Mouse (Mus musculus) lung, embryonic 16.5 days (tissue): ENCODE measurements around the gene Gm13288. TPM values are rescaled to one million over a fixed set of nuclear protein-coding genes. Genes with fewer than 3 reads are reported as not detected.
"Not testable (repeated sequence)": the region's sequence is repeated elsewhere in the genome, so short reads cannot be mapped to it uniquely, and the experiment has no call there.

Experiments used
- ATAC-seq: fragments of 200-750 bp; cut with Nextera tagmentation; 2 replicates; pipeline ENCODE4 v1.8.0; 2017; ENCODE audit warnings: low read depth, mild to moderate bottlenecking, moderate library complexity
- H3K27ac ChIP-seq: fragments of 300-500 bp; sonication (generic); 2 replicates; pipeline ENCODE4 v1.5.1; 2014; ENCODE audit warnings: mild to moderate bottlenecking, control low read depth, low read length
- H3K27me3 ChIP-seq: fragments of 300-500 bp; sonication (generic); 2 replicates; pipeline ENCODE4 v1.6.1; 2014; ENCODE audit warnings: low read depth, low read length, mixed read lengths; ENCODE audit not compliant: control insufficient read depth, insufficient read depth
- H3K36me3 ChIP-seq: fragments of 300-500 bp; sonication (generic); 2 replicates; pipeline ENCODE4 v1.6.1; 2014; ENCODE audit warnings: low read length; ENCODE audit not compliant: control insufficient read depth, insufficient read depth
- H3K4me1 ChIP-seq: fragments of 300-500 bp; sonication (generic); replicated peaks from 2 replicates; pipeline ENCODE4 v1.6.1; 2014; ENCODE audit warnings: low read length, mixed read lengths; ENCODE audit not compliant: control insufficient read depth, insufficient read depth
- H3K4me2 ChIP-seq: fragments of 300-500 bp; sonication (generic); 2 replicates; pipeline ENCODE4 v1.6.1; 2014; ENCODE audit warnings: low read depth, low read length, control low read depth
- H3K4me3 ChIP-seq: fragments of 300-500 bp; sonication (generic); 2 replicates; pipeline ENCODE4 v1.5.1; 2014; ENCODE audit warnings: mild to moderate bottlenecking, low read length, control low read depth
- H3K9ac ChIP-seq: fragments of 300-500 bp; sonication (generic); 2 replicates; pipeline ENCODE4 v1.6.1; 2014; ENCODE audit warnings: low read length, control low read depth
- H3K9me3 ChIP-seq: fragments of 300-500 bp; sonication (generic); 2 replicates; pipeline ENCODE4 v1.6.1; 2016; ENCODE audit warnings: low read length; ENCODE audit not compliant: control insufficient read depth
- WGBS: fragments of 180-500 bp; shearing (Covaris S2); extraction: QIAGEN DNeasy Blood & Tissue Kit; methylation state at CpG from one replicate; pipeline ENCODE4 v1.1.7; 2014; 5-methylcytosine and 5-hydroxymethylcytosine counted together
- polyA plus RNA-seq: library from polyadenylated mRNA; unstranded; fragments of >200 nt; fragmentation: Nextera tagmentation; extraction: Ambion mirVana; gene quantifications from 2 replicates; pipeline ENCODE4 v1.2.1, GENCODE M21; 2015

Gene Gm13288
- polyA plus RNA-seq, 1 experiment from 2014 or later, result not detected

GRCm38 (mm10) chr4:88773534-88773933 lies 31.8 kb upstream of the Gm13288 start, which contains the start of gene Gm13290:
Gm13290 (plus strand) TSS chr4:88773834.
- H3K4me2 ChIP-seq, H3K36me3 ChIP-seq, H3K9me3 ChIP-seq, H3K4me1 ChIP-seq, H3K27me3 ChIP-seq, ATAC-seq, H3K4me3 ChIP-seq, H3K9ac ChIP-seq, H3K27ac ChIP-seq: not testable (repeated sequence)
- no CpG with 5 or more reads among the region's 32 CpGs for WGBS

- H3K4me3 ChIP-seq, H3K27me3 ChIP-seq, H3K4me2 ChIP-seq, H3K36me3 ChIP-seq, H3K9me3 ChIP-seq, H3K4me1 ChIP-seq, H3K9ac ChIP-seq, H3K27ac ChIP-seq, ATAC-seq: not testable (repeated sequence)
- no CpG with 5 or more reads among the region's 29 CpGs for WGBS
These were observed 28.7 kb upstream of the Gm13288 start, which contains the start of gene Gm13289 for GRCm38 (mm10) chr4:88776622-88777021. Gm13289 (plus strand) TSS chr4:88776922.

GRCm38 (mm10) chr4:88779550-88779949 lies 25.8 kb upstream of the Gm13288 start, which contains the start of gene Gm13272:
Gm13272 (plus strand) TSS chr4:88779850.
- H3K36me3 ChIP-seq, H3K4me2 ChIP-seq, H3K27me3 ChIP-seq, H3K27ac ChIP-seq, ATAC-seq, H3K4me3 ChIP-seq, H3K9ac ChIP-seq, H3K9me3 ChIP-seq, H3K4me1 ChIP-seq: not testable (repeated sequence)
- WGBS, result no CpG with 5 or more reads among the region's 29 CpGs

GRCm38 (mm10) chr4:88780320-88780719 lies 25.0 kb upstream of the Gm13288 start:
- H3K27me3 ChIP-seq, H3K4me3 ChIP-seq, ATAC-seq, H3K9ac ChIP-seq, H3K27ac ChIP-seq, H3K4me1 ChIP-seq, H3K4me2 ChIP-seq, H3K9me3 ChIP-seq, H3K36me3 ChIP-seq: not testable (repeated sequence)
- 42% methylated on average over 12 of the region's 18 CpGs for WGBS

GRCm38 (mm10) chr4:88781831-88782230 lies 23.5 kb upstream of the Gm13288 start, which contains the start of gene Ifnz:
Ifnz (plus strand) TSS chr4:88782131.
- not testable (repeated sequence) for H3K4me1 ChIP-seq, H3K27me3 ChIP-seq, ATAC-seq, H3K9ac ChIP-seq, H3K9me3 ChIP-seq, H3K36me3 ChIP-seq
- Histone ChIP-seq H3K4me2 (0 out of 2 replicates have a peak within 1 kb of the TSS, but pooled peaks have one; percentile 22), H3K27ac (peak within 1 kb of the TSS; percentile 57; the same call in 1 of the 2 replicates), H3K4me3 (peak within 1 kb of the TSS; percentile 37)
- 11% methylated on average over 3 of the region's 7 CpGs for WGBS

DNA sequence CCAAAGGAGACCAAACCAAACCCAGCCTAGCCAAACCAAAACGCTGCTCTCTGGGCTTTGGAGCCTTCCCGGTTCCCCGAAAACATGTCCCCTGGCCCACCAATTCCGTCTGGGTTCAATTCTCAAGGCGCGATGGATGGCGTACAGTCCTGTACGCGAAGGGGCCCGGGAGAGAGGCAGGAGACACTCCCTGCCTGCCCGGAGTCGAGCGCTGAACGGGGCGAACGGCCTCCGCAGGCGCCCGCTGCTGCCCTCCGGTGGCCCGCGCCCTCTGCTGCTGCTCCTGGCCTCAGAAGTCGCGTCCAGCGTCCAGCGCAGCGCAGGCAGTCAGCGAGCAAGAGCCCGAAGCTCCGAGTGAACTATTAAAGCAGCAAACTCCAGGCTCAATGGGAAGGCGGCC lies 23.0 kb upstream of the Gm13288 start:
- Histone ChIP-seq H3K4me3 (peak overlapping the region; percentile 37), H3K27ac (peak overlapping the region; percentile 57; the same call in 1 of the 2 replicates), H3K4me2 (0 out of 2 replicates have a peak overlapping the region, but pooled peaks have one; percentile 22)
- H3K27me3 ChIP-seq, H3K36me3 ChIP-seq, H3K9ac ChIP-seq, ATAC-seq, H3K4me1 ChIP-seq, H3K9me3 ChIP-seq: not testable (repeated sequence)
- 0% methylated on average over 3 of the region's 31 CpGs for WGBS

DNA sequence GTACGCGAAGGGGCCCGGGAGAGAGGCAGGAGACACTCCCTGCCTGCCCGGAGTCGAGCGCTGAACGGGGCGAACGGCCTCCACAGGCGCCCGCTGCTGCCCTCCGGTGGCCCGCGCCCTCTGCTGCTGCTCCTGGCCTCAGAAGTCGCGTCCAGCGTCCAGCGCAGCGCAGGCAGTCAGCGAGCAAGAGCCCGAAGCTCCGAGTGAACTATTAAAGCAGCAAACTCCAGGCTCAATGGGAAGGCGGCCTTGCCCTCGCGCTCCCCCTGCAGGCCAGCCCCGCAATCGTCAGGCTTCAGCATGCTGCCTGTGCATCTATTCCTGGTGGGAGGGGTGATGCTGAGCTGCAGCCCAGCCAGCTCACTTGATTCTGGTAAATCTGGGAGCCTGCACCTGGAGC lies 19.9 kb upstream of the Gm13288 start, which contains the start of gene Gm13276:
Gm13276 (plus strand) TSS at position 301 of the 400 bp plus-strand sequence.
- H3K9ac ChIP-seq, H3K4me2 ChIP-seq, ATAC-seq, H3K36me3 ChIP-seq, H3K27me3 ChIP-seq, H3K9me3 ChIP-seq, H3K4me3 ChIP-seq, H3K4me1 ChIP-seq, H3K27ac ChIP-seq: not testable (repeated sequence)
- WGBS, result no CpG with 5 or more reads among the region's 27 CpGs

GRCm38 (mm10) chr4:88788402-88788801 lies 16.9 kb upstream of the Gm13288 start, which contains the start of gene Gm13277:
Gm13277 (plus strand) TSS chr4:88788632.
- not testable (repeated sequence) for H3K27ac ChIP-seq, H3K9ac ChIP-seq, H3K4me3 ChIP-seq, H3K36me3 ChIP-seq, H3K9me3 ChIP-seq, H3K4me2 ChIP-seq, H3K27me3 ChIP-seq, H3K4me1 ChIP-seq, ATAC-seq
- WGBS, result 0% methylated on average over 2 of the region's 28 CpGs

- not testable (repeated sequence) for H3K9me3 ChIP-seq, H3K4me3 ChIP-seq, H3K27ac ChIP-seq, H3K4me1 ChIP-seq, H3K9ac ChIP-seq, H3K4me2 ChIP-seq, ATAC-seq, H3K27me3 ChIP-seq, H3K36me3 ChIP-seq
- no CpG with 5 or more reads among the region's 28 CpGs for WGBS
These were observed 14.1 kb upstream of the Gm13288 start, which contains the start of gene Gm13278 for GRCm38 (mm10) chr4:88791250-88791649. Gm13278 (plus strand) TSS chr4:88791550.
